In genomic region chr4:119183525-119183924, GRCm38 (mm10) we compare ENCODE assay signal across 21 mouse cellular contexts. TPM values are rescaled to one million over a fixed set of nuclear protein-coding genes. Genes with fewer than 3 reads are reported as not detected.
"Had no signal": no experiment of that assay in that cellular context is flagged by ENCODE, and none has a peak within 500 bp of the region (broad histone marks: within the 10 kb centered on the region; RNA-seq: fewer than 3 reads in every experiment).

No protein-coding gene starts in this region.

- H3K36me3 ChIP-seq: limb, embryonic 10.5 days; limb, embryonic 13.5 days; midbrain, embryonic 12.5 days; midbrain, embryonic 15.5 days; neural tube, embryonic 12.5 days; neural tube, embryonic 15.5 days had no signal

- H3K4me2 ChIP-seq: limb, embryonic 13.5 days; lung, embryonic 14.5 days; midbrain, embryonic 12.5 days; midbrain, embryonic 15.5 days; neural tube, embryonic 12.5 days; neural tube, embryonic 15.5 days had no signal

- DNase-seq: kidney, adult 2 months; kidney, postnatal 25 days; layer of hippocampus, adult 9-11 months; lung, embryonic 14.5 days; thymus, adult 18-20 months; thymus, postnatal 14 days; thymus, postnatal 4 days had no signal

- ATAC-seq: intestine, postnatal 0 days; lung, postnatal 0 days; midbrain, embryonic 15.5 days had no signal

- H3K9ac ChIP-seq: limb, embryonic 13.5 days; lung, embryonic 14.5 days; midbrain, embryonic 12.5 days; midbrain, embryonic 15.5 days; neural tube, embryonic 12.5 days; neural tube, embryonic 15.5 days had no signal

- H3K27ac ChIP-seq: kidney, postnatal 0 days; layer of hippocampus, adult 2 months; limb, embryonic 10.5 days; limb, embryonic 13.5 days; macrophage; midbrain, embryonic 12.5 days; midbrain, embryonic 15.5 days; neural tube, embryonic 12.5 days; neural tube, embryonic 15.5 days had no signal

- H3K4me1 ChIP-seq: limb, embryonic 10.5 days; limb, embryonic 13.5 days; midbrain, embryonic 12.5 days; midbrain, embryonic 15.5 days; neural tube, embryonic 12.5 days; neural tube, embryonic 15.5 days had no signal

- H3K27me3 ChIP-seq: limb, embryonic 13.5 days; midbrain, embryonic 12.5 days; midbrain, embryonic 15.5 days; neural tube, embryonic 15.5 days had no signal

- H3K9me3 ChIP-seq: limb, embryonic 10.5 days; limb, embryonic 13.5 days; midbrain, embryonic 12.5 days; midbrain, embryonic 15.5 days; neural tube, embryonic 12.5 days; neural tube, embryonic 15.5 days had no signal

- H3K4me3 ChIP-seq: layer of hippocampus, adult 2 months; limb, embryonic 10.5 days; limb, embryonic 13.5 days; midbrain, embryonic 12.5 days; midbrain, embryonic 15.5 days; neural tube, embryonic 12.5 days; neural tube, embryonic 15.5 days had no signal

RNA-seq across cellular contexts. Expression of gene Ermap, which starts 6.3 kb away (rescaled TPM):
- polyA plus RNA-seq: liver, adult 2 months; macrophage had no signal

RNA-seq across cellular contexts. Expression of gene Tmem269, which starts 34.5 kb away (rescaled TPM):
- total RNA-seq: megakaryocyte, adult 5-6 weeks had no signal
- polyA plus RNA-seq: kidney, embryonic 14.5 days; limb, embryonic 10.5 days; lung, embryonic 14.5 days; macrophage had no signal
